ENCODE assay signal across 8 mouse cellular contexts in genomic region chr15:36966940-36967339, GRCm38 (mm10). TPM values are rescaled to one million over a fixed set of nuclear protein-coding genes. Genes with fewer than 3 reads are reported as not detected.
A peak's percentile ranks its signal among the peaks of the same experiment; 100 is the strongest.
DNase-seq lines count a peak whose midpoint lies in the region; ATAC-seq and TF ChIP-seq lines count a peak whose summit lies in the region.

No protein-coding gene starts in this region.

- no peak overlapping the region for H3K4me3 ChIP-seq in heart, embryonic 11.5 days (ENCODE audit: low read depth, low read length)
- H3K4me3 ChIP-seq in heart, adult 2 months, result no peak overlapping the region
- H3K4me3 ChIP-seq in E14TG2a.4 (replicated peaks; ENCODE audit: low read length), result peak overlapping the region; percentile 24
- peak overlapping the region; percentile 36 for H3K4me3 ChIP-seq in forebrain, embryonic 13.5 days
- peak overlapping the region; percentile 83 for H3K4me3 ChIP-seq in megakaryocyte, embryonic 14.5 days (replicated peaks)

- peak overlapping the region; percentile 50 for H3K4me2 ChIP-seq in heart, embryonic 11.5 days
- H3K4me2 ChIP-seq in forebrain, embryonic 13.5 days, result peak overlapping the region; percentile 67

- peaks cover 17% of the 10 kb centered on the region for H3K4me1 ChIP-seq in heart, embryonic 11.5 days (ENCODE audit: control insufficient read depth, insufficient read depth, low read length)
- H3K4me1 ChIP-seq in heart, adult 2 months (ENCODE audit: control insufficient read depth, insufficient read depth, low read length), result no peaks in the 10 kb centered on the region
- H3K4me1 ChIP-seq in E14TG2a.4 (replicated peaks; ENCODE audit: low read depth, low read length), result peaks cover 36% of the 10 kb centered on the region
- H3K4me1 ChIP-seq in forebrain, embryonic 13.5 days, result peaks cover 31% of the 10 kb centered on the region
- peaks cover 71% of the 10 kb centered on the region for H3K4me1 ChIP-seq in megakaryocyte, embryonic 14.5 days

- 39% methylated on average over 7 of the region's 7 CpGs for WGBS in heart, embryonic 11.5 days (ENCODE audit: insufficient replicate concordance)
- 42% methylated on average over 7 of the region's 7 CpGs for WGBS in heart, adult 2 months
- 32% methylated on average over 7 of the region's 7 CpGs for WGBS in forebrain, embryonic 13.5 days

- no peaks in the 10 kb centered on the region for H3K36me3 ChIP-seq in heart, embryonic 11.5 days (ENCODE audit: control insufficient read depth, insufficient read depth, low read length)
- H3K36me3 ChIP-seq in heart, adult 2 months (ENCODE audit: control insufficient read depth, insufficient read depth, low read length), result no peaks in the 10 kb centered on the region
- H3K36me3 ChIP-seq in E14TG2a.4 (ENCODE audit: insufficient read depth, low read length), result no peaks in the 10 kb centered on the region
- no peaks in the 10 kb centered on the region for H3K36me3 ChIP-seq in forebrain, embryonic 13.5 days (ENCODE audit: poor library complexity, severe bottlenecking)
- H3K36me3 ChIP-seq in megakaryocyte, embryonic 14.5 days (replicated peaks; ENCODE audit: low read length), result peaks cover 16% of the 10 kb centered on the region

- no peak overlapping the region for H3K9ac ChIP-seq in heart, embryonic 11.5 days (ENCODE audit: low read depth, low read length)
- no peak overlapping the region for H3K9ac ChIP-seq in heart, adult 2 months (ENCODE audit: low read depth, low read length)
- H3K9ac ChIP-seq in forebrain, embryonic 13.5 days, result peak overlapping the region; percentile 63

- no peak overlapping the region for H3K27ac ChIP-seq in heart, embryonic 11.5 days (ENCODE audit: low read depth, low read length)
- H3K27ac ChIP-seq in heart, adult 2 months, result no peak overlapping the region
- H3K27ac ChIP-seq in forebrain, embryonic 13.5 days, result peak overlapping the region; percentile 97

- no peak for ATAC-seq in heart, embryonic 11.5 days (replicated peaks; ENCODE audit: insufficient number of reproducible peaks, low FRiP score, low TSS enrichment)
- peak; percentile 31 for ATAC-seq in forebrain, embryonic 13.5 days
- no peak for ATAC-seq in erythroblast, adult 5-6 weeks (replicated peaks; ENCODE audit: low FRiP score, poor library complexity, severe bottlenecking)

- DNase-seq in heart, adult 2 months, result no peak
- no peak for DNase-seq in ovary, adult 18-20 months (ENCODE audit: low spot score)
- no peak for DNase-seq in embryo, embryonic 9.5 days (ENCODE audit: extremely low spot score)

- TF ChIP-seq EP300 in heart, adult 2 months (IDR thresholded peaks at IDR 0.05; ENCODE audit: insufficient read depth, low read depth, low read length), result no peak

- H3K27me3 ChIP-seq in heart, embryonic 11.5 days (ENCODE audit: control insufficient read depth, insufficient read depth, low read length), result no peaks in the 10 kb centered on the region
- no peaks in the 10 kb centered on the region for H3K27me3 ChIP-seq in heart, adult 2 months (ENCODE audit: control insufficient read depth, insufficient read depth, low read length)
- 0 out of 2 replicates have a peak, but pooled peaks cover 4% of the 10 kb centered on the region for H3K27me3 ChIP-seq in E14TG2a.4 (ENCODE audit: insufficient read depth, low read length)
- no peaks in the 10 kb centered on the region for H3K27me3 ChIP-seq in forebrain, embryonic 13.5 days
- H3K27me3 ChIP-seq in megakaryocyte, embryonic 14.5 days (replicated peaks), result peaks cover 18% of the 10 kb centered on the region

- no peak for TF ChIP-seq CTCF in heart, adult 2 months (IDR thresholded peaks at IDR 0.05)
- no peak for TF ChIP-seq CTCF in E14TG2a.4 (conservative IDR thresholded peaks at IDR 0.05; ENCODE audit: low read length)

- intact Hi-C loops in heart, adult 2 months (cut with DNase I), result no loop called here

- no peaks in the 10 kb centered on the region for H3K79me2 ChIP-seq in heart, adult 2 months (replicated peaks; ENCODE audit: control insufficient read depth, insufficient read depth, low read length)

- H3K9me3 ChIP-seq in heart, embryonic 11.5 days (replicated peaks; ENCODE audit: control insufficient read depth, low read length), result no peaks in the 10 kb centered on the region
- no peaks in the 10 kb centered on the region for H3K9me3 ChIP-seq in E14TG2a.4 (ENCODE audit: low read length)
- H3K9me3 ChIP-seq in forebrain, embryonic 13.5 days (replicated peaks), result no peaks in the 10 kb centered on the region
- H3K9me3 ChIP-seq in megakaryocyte, embryonic 14.5 days, result peaks cover 21% of the 10 kb centered on the region

- TF ChIP-seq POLR2A in heart, adult 2 months (IDR thresholded peaks at IDR 0.05; ENCODE audit: insufficient read depth, low read depth, low read length), result no peak

RNA-seq across cellular contexts. Expression of gene Zfp706, which starts 40.6 kb away (rescaled TPM):
- 421 and 423 TPM in 2 replicates for polyA plus RNA-seq in heart, embryonic 11.5 days (2014; fragmentation: Nextera tagmentation; extraction: Ambion mirVana)
- 100 to 1,000 TPM; 205 to 240 TPM for total RNA-seq in heart, adult 2 months (2021)
- 61.1 and 80.2 TPM in 2 replicates for polyA plus RNA-seq in heart, adult 2 months (2012; rRNA removed)
- polyA plus RNA-seq in forebrain, embryonic 13.5 days (2015; fragmentation: Nextera tagmentation; extraction: Ambion mirVana), result 485 and 515 TPM in 2 replicates
- polyA plus RNA-seq in megakaryocyte, embryonic 14.5 days (2012; ENCODE audit: insufficient read depth, low replicate concordance), result 23.0 and 24.7 TPM in 2 replicates
- 25.6 and 63.3 TPM in 2 replicates for total RNA-seq in erythroblast, adult 5-6 weeks (2015; ENCODE audit: low replicate concordance)
- total RNA-seq in erythroblast, adult 5-6 weeks (2017; ENCODE audit: low replicate concordance), result 4.9 and 13.7 TPM in 2 replicates

Comparison
In these comparisons a context has a peak if more than half of its experiments do, and no peak if none do; other contexts are left out.
1. H3K4me3 ChIP-seq: peak in E14TG2a.4 (single experiment), forebrain, embryonic 13.5 days (single experiment) and megakaryocyte, embryonic 14.5 days (single experiment); none in heart, embryonic 11.5 days (single experiment) and heart, adult 2 months (single experiment).